Mouse (Mus musculus) skeletal muscle tissue, adult 2 months (tissue): ENCODE data around the gene Clca4a.
"Not testable (repeated sequence)": the region's sequence is repeated elsewhere in the genome, so short reads cannot be mapped to it uniquely, and the experiment has no call there.

Experiments used
- DNase-seq: peaks from one replicate; pipeline ENCODE4 v3.0.0-alpha.2; 2012; ENCODE audit warnings: low read depth, low spot score

Gene Clca4a

DNA sequence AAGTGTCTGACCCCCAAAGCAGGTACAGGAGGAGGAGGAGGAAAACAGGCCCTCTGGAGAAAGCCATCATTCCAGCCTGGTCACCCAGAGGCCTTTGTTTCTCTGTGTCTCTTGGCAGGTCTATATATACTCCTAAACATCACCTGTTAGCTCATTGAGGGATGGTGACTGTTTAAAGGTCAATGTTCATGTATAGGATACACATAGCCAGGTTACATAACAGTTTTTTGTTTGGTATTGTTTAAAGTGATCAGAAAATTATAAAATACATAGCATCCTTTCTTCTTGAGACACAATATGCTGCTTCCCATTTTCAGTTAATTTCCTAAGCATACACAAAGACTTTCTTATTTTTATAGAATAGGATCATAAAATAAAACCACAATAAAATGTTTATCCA lies at the start of gene Clca4a:
Gene Clca4a, minus strand, starts transcription at position 101 of the 400 bp plus-strand sequence.
- DNase-seq, result no peak

DNA sequence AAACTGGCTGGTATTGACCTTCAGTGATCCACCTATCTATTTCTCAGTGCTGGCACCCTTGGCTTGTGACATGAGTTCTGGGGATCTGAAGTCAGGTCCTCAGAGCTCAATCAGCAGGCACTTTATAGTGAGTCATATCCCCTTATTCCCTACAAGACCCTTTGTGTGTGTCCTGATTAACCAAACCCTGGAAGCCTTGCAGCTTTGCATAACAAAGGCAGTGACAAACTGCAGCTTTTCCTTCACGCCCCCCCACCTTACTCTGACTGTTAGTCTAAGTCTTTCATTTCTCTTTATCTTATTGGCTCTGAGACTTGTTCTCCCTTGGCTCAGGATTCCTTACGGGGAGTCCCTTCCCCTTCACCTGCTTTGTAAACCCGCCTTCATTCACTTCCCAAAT lies 43.0 kb upstream of the Clca4a start:
- DNase-seq, result no peak

DNA sequence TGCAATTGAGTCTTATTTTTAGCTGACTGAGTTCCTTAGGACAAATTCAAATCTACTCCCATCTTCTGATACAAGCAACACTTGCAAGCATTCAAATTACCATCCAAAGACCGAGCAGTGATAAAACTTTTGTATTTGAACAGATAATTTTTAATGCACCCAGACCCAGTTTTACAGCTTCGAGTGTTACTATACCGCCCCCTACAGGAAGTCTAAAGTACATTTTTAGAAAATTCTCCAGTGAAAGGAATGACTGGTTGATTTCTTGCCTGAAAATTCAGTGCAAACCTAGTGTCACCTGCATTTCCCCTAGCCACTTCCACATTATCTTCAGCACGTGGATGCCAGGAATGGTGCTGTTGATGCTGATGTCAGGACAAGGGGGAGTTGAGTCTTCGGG lies 29.6 kb upstream of the Clca4a start:
- no peak for DNase-seq

- DNase-seq, result no peak
Observed at GRCm38 (mm10) chr3:145000912-145001311, 26.1 kb upstream of the Clca4a start.

DNA sequence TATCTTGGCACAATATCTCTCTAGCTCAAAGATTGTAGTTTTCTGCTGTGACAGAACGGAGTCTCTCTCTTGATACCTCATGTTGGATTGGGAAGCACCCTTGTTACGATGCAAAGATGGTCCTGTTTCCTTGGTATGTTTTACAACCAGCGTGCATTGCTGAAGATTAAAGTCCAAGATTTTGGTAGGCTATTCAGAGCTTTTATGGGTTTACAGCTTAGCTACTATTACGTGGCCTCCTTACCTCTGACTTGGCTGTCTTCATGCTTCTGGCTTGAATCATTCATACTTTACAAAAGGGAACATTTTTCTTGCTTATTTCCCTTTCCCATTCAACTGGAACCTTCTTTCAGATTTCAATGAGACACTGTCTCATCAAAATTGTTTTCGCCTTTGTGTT lies 18.2 kb upstream of the Clca4a start:
- no peak for DNase-seq

GRCm38 (mm10) chr3:144992618-144993017 lies 17.8 kb upstream of the Clca4a start:
- no peak for DNase-seq

DNA sequence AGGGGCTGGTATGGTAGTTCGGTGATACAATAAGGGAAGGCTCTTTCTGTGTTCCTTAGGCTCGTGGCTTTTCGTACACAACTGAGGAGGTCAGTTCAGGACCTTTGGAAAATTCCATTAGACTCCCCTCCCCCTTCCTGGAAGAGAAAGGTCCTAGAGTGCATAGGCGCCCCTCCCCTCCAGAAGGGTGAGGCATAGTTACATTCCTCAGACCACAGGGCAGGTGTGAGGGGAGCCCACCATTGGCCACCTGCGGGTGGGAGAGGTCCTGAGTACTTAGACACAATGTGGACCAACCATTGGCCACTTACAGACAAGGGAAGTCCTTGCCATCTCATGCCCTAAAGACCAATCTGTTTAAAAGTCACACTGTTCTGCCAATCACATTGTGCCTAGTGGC lies 11.0 kb upstream of the Clca4a start:
- DNase-seq, result no peak

DNA sequence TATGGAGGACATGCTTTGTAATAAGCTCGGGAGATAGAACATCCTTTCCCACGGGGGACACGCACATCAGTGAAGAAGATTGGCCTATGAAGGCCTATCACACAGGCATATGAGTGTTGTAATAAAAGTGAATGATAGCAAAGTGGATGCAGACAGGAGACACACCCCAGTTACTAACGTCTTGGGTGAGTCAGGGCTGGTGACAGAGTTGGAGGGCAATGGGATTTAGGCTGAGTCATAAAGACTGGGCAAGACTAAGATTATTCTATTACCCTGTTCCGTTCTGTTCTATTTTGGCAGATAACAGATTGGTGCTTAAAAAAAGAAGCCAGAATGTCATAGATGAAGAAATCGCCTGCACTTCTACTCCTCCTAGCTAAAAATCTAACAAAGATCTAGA lies 5.7 kb upstream of the Clca4a start:
- DNase-seq, result peak; percentile 18

DNA sequence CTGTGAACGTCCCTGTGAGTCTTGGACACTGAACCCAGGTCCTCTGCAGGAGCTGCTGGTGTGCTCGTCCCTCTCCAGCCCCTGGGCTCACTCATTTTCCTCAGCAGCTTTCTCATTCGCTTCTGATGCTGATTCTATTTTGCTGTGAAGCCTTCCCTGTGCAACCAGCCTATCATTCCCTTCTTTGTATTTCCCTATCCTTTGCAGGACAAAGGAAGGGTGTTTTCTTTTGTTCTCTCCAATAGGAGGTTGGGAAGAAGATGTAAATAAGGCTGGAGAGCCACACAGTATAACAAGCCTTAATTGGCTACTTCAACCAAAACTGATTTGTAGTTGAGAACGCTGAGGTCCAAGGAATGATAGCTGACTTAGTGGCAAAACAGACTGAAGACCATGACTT lies 2.8 kb upstream of the Clca4a start:
- no peak for DNase-seq

GRCm38 (mm10) chr3:144976091-144976490 lies 1.2 kb upstream of the Clca4a start:
- no peak for DNase-seq

- DNase-seq, result no peak
Observed at GRCm38 (mm10) chr3:144971553-144972270, 3.1 kb downstream of the Clca4a start.

GRCm38 (mm10) chr3:144969755-144970154 lies 5.1 kb downstream of the Clca4a start:
- no peak for DNase-seq

DNA sequence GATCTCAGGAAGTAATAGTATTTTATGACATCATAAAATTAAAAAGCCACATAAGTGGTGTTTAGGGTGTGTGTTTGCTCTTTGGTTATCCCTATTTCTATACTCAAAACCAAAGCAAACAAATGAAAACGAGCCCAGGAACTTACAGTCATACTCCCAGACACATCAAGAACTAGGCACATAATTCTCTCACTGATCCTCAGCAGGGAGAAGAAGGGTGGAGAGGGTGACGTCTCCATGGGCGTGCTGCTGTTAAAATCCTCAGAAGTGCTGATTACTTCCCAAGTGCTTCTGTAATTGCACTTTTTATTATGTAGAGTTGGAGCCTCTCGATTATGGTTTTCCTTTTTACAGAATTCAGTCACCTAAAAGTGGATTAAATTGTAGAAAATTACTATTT lies 8.8 kb downstream of the Clca4a start:
- DNase-seq, result no peak

DNA sequence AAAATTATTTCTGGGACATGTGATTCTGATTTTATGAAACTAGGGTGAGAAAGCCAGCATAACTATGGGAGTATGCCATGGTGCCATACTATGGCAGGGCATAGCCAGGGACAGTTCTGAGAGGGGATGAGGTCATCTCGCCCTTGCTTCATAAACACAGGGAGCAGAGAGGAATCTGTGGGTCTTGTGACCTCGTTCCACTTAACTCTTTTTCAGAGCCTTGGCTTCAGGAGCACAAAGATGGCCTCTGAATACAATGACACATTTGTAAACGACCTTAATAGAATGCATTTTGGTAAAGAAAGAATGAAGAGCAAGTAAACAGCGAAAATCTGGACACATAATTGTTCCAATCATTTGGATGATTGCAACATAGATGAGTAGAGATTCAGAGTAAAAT lies 24.0 kb downstream of the Clca4a start:
- no peak for DNase-seq

DNA sequence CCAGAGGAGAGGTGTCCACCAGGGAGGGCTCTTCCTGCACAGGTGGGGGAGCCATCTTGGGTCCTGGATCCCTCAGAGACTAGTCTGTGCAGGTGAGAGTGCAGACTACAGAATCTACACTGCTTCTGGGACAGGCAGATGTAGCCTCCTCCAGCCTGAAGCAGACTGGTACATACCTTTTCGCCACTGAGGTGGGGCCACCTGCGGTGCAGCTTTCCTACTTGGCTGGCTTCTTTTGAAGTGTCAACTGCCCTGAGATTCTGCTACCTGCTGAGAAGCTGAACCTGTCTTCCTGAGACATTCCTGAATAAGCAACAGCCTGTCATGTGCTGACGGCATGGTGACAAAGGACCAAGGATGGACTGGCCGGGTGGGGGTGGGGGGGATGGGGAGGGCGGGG lies 27.5 kb downstream of the Clca4a start:
- DNase-seq, result not testable (repeated sequence)

DNA sequence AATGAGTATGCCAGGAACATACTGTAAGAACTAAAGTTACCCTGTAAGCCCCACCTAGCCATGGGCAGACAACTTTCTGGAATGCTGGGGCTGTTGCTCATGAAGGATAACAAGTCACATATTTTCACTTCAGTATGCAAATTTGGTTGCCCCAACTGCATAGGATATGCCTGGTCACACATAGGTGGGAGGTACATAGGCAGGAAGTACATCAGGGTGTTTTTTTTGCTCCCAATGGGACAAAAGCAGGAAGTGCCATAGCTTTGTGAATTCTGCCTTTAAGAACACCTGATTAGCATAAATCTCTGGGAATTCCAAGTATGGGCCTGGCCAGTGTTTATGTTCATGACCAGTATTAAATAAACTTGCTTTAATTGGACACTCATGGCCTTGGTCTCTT lies 41.2 kb downstream of the Clca4a start:
- not testable (repeated sequence) for DNase-seq

DNA sequence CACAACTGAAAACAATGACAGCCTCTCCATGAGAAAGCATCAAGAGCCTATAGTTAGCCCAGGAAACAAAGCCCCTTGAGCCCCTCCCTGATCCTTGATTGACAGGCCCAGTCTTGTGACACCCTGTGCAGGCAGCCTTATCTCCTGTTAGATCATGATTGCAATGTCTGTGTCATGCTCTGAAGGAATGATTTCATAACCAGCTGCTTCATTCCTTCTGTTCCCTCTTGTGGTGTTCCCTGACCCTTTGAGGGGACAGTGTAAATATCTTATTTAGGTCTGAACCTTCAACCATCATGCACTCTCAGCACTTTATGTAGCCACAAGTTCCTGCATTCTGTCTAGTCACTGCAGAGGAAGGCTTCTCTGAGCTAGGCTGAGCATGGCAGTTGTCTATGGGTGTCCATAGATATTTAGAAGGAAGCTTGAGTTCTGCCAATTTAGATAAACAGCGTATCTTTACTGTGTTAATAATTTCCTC lies 41.8 kb downstream of the Clca4a start:
- DNase-seq, result no peak

DNA sequence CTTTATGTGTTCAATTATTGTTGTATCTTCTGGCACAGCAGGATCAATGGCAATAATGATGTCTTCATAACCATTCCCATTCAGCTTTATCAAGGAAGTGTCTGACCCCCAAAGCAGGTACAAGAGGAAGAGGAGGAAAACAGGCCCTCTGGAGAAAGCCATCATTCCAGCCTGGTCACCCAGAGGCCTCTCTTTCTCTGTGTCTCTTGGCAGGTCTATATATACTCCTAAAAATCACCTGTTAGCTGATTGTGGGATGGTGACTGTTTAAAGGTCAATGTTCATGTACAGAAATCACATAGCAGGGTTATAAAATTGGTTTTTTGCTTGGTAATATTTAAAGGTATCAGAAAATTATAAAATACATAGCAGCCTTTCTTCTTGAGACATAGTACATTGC lies 42.5 kb downstream of the Clca4a start, which contains the start of gene Clca4b:
Gene Clca4b, minus strand, starts transcription at position 195 of the 400 bp plus-strand sequence.
- no peak for DNase-seq

DNA sequence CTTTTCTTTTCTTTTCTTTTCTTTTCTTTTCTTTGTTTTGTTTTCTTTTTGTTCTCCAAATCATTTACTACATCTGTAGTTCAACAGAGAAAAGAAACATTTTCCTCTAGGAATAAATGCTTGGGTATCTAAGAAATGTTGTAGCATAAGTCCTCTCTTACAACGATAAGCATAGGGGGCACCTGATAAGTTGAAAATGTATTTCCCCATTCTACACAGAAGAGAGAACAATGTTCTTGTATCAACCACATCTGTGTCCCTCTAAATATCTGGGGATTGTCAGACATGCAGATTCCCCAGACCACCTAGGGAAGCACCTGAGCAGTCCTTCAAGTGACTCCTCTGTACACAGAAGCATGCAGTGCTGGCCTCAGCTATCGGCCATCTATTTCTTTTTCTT lies 60.8 kb downstream of the Clca4a start:
- no peak for DNase-seq
